Mouse (Mus musculus): Measurements from ENCODE around the gene Srd5a2.
"Not testable (repeated sequence)": the region's sequence is repeated elsewhere in the genome, so short reads cannot be mapped to it uniquely, and the experiment has no call there.

The Srd5a2 gene

DNA sequence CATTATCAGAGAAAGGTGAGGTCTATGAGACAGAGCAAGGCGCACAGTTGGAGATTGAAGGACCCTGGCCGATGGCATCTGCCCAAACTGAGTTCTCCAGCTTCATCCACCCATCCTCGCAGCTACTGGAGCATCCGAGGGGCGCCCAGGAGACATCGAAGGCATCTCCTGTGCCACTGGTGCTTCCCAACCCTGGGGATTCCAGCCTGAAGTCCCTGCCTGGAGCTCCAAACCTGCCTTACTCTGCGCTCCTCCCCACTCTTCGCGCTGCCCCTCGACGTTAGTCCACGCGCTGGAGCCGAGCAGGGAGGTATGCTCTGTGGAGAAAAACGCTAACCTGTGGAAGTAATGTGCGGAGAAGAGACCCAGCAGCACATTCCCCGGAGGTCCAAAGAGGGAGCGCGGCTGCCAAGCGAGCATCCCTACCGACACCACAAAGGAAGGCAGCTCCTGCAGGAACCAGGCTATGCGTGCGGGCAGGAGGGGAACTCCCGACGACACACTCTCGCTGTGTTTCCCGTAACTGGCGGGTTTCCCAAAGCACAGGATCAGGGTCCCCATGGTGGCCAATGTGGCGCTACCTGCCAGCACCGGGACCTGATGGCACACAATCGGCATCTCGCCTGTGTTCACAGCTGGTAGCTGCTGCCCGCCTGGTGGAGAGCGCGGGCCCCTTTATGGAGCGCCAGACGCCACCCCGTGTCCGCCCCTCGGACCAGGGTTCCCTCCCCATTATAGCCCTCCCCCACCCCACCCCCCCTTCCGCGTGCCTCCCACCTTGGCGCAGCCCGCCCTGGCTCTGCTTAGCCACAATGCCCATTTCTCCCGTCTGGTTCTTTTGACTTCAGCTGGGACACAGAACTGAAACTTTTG, at the start of gene Srd5a2:
Gene Srd5a2, minus strand, starts transcription at position 707 of the 873 bp plus-strand sequence.
- no peak for DNase-seq (ENCODE audit: low spot score in 2 of 2)

DNA sequence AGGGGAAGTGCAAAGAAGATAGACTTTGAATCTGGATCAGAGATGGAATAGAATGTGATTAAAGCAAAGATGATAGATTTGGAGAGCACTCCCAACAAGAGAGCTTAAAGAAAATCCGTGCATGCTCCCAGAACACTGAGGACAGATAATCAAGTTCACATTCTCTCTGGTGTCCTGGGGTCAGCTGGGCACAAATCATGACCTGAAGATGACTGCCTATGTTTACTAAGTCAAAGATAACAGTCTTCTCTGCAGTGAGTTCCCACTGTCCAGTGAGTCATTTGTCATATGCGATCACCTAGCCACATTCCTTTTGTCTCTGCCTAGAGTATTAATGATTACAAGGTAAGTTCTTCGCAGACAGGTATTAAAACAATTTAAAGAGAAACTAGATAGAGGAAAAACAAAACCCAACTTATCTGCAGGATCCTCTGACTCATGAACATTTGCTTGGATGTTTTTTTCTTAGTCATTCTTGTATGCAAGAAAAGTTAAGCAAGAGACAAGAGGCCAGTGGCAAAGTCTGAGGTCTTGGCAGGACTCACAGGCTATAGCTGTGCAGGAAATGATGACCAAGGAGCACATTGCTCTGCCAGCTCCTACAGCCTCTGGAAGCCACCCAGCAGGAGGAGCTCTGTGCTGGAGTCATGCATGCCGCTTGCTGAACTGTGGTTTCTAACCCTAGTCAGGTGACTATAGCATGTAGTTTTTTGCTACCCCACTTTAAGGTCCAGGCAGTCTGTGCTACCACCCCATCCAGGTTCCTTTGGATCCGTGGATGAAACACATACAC, 41.4 kb upstream of the Srd5a2 start:
- DNase-seq (ENCODE audit: low spot score in 2 of 2) = no peak

DNA sequence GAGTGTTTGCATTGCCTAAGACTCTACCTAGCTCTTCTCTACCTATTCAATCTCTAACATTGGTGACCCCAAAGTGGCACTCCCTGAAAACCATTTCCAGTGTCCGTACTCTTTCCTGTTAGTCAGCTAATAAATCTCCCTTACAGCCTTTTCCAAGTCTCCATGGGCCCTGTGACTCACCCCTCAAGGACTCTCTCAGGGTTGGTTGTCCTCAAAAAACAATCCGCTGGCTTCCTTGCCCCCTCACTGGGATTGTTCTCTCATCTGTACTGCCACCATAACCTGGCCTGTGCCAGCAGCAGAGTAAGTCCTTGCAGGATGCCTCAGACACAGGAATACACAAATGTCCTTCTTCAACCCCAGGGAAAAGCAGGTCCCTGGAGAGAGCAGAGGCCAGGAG, 40.3 kb upstream of the Srd5a2 start:
- no peak for DNase-seq (ENCODE audit: low spot score in 2 of 2)

DNA sequence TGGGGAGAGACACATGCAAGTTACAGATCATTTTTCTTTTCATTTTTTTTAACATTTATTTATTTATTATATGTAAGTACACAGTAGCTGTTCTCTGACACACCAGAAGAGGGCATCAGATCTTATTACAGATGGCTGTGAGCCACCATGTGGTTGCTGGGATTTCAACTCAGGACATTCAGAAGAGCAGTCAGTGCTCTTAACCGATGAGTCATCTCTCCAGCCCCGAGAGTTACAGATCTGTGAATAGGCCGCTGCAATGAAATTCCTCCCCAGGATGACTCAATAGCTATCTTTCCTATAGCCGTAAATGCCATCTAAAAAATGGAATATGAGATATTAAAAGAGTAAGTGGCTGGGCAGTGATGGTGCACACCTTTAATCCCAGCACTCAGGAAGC, 35.7 kb upstream of the Srd5a2 start:
- no peak for DNase-seq (ENCODE audit: low spot score in 2 of 2)

DNA sequence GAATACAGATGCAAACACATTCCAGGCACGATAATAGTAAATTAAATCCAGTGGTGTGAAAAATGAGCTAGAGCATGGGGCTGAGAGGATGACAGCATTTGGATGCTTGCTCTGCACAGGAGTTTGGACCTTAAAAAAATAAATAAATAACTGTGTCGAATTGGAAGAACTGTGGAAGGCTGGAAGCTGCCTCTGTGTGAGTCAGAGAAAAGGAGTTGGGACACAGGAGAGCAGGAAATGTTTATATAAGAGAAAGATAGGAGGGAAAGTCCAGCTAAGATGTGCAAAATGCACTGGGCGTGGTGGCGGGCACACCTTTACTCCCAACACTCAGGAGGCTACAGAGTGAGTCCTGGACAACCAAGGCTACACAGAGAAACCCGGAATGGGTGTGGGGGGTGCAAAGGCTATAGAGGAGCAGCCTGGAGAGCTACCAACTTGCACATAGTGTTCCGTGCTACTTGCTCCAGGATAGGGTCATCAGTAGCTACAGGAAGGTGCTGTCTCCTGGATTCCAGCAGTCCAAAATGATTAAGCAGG, 32.4 kb upstream of the Srd5a2 start:
- no peak for DNase-seq (ENCODE audit: low spot score in 2 of 2)

DNA sequence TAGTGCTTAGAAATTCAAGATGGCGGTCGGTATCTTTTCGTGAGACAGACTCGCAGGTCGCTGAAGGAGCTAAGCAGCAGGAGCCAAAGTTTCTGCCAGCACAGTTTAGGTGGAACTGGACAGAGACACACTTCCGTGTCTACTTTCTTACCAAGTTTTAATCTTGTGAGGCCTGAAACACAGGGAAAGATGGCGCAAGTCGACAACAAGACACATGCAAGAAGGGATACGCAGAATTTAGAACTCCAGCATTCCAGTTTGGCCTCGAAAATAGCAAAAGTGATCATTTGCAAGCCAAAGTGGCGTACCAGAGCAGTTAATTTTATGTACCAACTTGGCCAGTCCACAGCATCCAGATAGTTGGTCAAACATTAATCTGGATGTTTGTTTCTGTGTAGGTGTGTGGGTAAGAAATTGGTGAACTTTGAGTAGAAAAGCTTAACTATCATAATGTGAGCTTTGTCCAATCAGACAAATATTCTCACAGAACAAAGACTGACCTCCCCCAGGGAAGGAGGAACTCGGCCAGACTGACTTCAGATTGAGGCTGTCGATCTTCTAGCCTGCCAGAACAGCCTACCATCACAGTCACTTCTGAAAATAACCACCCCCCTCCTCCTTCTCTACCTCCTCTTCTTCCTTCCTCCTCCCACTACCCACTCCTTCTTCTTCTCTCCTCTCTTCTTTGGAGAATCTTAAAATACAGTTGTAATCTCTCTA, 31.2 kb upstream of the Srd5a2 start:
- DNase-seq (ENCODE audit: low spot score in 2 of 2) = no peak

DNA sequence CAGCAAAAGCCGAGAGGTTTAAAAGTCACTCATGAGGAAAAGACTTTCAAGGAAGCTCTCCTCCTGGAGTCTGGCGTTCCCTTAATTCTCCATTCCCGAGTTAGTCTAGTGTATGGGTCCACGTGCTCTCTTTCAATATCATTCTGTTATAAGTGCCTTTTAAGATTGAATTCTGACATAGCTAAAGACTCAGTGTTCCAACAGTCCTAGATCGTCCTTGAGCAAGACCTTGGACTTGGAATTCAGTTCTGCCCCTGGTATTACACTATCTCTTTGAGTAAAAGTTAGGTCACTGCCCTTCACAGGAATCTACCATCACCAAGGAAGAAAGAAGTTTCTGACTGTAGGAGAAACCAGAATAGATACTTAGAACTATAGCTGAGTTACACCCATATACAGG, 25.4 kb upstream of the Srd5a2 start:
- not testable (repeated sequence) for DNase-seq (ENCODE audit: low spot score in 2 of 2)

DNA sequence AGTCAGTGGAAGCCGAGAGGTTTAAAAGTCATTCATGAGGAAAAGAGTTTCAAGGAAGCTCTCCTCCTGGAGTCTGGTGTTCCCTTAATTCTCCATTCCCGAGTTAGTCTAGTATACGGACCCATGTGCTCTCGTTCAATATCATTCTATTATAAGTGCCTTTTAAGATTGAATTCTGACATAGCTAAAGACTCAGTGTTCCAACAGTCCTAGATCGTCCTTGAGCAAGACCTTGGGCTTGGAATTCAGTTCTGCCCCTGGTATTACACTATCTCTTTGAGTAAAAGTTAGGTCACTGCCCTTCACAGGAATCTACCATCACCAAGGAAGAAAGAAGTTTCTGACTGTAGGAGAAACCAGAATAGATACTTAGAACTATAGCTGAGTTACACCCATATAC, 15.0 kb upstream of the Srd5a2 start:
- DNase-seq (ENCODE audit: low spot score in 2 of 2) = not testable (repeated sequence)

DNA sequence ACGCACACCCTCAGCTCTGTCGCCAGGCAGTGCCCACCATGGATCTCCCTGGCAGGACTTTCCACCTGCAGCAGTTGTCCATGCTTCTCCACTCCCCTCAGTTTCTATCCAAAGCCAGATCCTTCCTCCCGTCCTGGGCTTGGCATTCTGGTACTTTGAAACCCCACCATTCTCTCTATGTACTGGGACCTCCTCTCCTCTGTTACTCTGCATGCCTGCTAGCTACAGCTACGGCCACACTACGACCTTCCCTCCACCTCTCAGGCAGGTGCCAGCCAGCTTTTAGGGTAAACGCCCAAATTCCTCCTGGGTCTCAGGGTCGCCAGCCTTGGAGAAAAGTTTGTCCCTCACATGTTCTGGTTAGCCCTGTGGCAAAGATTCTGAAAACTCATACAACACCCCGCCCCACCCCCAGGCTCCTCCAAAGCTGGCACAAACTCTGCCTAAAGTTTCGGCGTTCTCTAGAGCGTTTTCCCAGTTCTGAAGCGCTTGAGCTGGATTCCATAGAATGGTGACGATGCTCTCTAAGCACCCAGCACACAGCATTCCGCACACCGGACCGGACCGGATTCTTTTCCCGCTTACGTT, 607 bp upstream of the Srd5a2 start:
- DNase-seq (ENCODE audit: low spot score in 2 of 2) = no peak

DNA sequence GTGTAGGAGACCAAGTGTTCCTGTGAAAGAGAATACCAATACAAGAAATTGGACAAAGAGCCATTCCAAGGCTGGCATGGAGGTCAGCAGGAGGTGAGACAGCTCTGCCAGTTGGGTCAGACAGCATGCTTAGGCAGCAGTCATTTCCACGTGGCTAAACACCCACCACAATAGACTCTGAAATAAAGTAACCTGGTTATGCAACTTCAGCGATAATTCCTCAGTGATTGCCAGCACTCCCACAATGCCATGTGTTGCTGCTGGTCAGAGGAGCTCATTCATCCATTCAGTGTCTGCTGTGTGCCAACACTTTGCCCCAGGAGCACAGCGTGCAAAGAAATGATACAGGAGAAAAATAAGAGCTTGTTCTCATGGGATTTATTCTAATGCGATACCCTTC, 4.0 kb downstream of the Srd5a2 start:
- no peak for DNase-seq (ENCODE audit: low spot score in 2 of 2)

DNA sequence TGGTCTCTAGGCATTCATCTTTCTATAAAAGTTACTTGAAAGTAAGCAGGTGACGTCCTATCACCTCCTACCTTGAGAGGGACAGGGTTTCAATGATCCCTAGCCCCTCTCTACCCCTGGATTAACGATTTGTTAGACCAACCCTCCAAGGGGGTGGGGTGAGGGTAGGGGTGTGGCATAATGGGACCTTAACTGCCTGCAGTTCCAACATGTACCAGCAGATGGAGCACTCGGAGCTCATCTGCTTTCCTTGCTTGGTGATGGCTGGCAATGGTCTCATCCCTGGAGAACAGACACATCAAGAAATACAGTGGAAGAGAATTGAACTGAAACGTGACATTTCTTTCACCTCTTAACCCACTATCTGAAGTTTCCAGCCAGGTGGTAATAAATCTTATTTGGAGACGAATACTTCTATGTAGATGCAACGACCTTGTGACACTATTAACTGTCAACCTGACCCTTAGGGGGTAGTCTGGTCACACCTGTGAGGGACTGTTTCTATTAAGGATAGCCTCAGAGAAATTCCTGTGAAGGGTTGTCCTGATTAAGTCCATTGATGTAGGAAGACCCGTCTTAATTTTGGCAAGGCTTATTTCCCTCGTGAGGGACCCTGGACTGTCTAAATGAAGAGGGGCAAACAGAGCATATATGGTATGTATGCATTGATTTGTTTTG, 27.1 kb downstream of the Srd5a2 start:
- peak; percentile 38 to 60 for DNase-seq (ENCODE audit: low spot score in 2 of 2)

DNA sequence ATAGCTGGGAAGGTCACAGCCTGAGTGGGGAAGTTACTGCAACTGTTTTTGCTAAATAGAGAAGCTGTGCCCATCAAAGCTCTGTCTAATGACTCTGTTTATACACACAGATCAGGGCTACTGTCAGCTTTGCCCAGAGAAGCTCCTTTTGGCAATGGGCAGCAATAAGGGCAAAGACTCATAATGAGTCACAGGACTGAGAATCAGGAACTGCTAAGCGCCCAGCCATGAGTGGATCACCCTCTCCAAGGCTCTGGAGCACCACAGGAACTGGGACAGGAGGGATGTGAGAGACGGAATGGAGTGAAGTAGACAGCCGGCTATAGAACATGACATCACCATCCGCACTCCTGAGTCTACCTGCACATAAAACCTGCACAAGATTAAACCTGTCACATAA, 29.4 kb downstream of the Srd5a2 start:
- DNase-seq (ENCODE audit: low spot score in 2 of 2) = no peak

DNA sequence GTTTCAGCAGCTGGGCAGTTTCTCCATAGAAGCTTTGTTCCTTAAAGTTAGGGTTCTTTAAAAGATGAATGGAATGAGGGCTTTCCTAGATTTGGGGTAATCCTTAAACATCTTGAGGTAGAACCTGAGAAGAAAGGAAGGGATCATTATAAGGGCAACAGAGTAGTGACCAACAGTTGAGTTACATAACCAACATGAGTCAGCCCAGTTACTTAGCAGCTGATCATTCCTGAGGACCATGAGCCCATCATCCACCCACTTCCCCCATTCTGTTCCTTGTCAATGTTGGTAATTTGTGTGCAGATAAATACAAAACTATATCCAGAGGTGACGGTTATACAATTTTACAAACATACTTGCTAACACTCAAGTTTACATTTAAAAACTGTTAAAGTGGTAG, 30.1 kb downstream of the Srd5a2 start:
- DNase-seq (ENCODE audit: low spot score in 2 of 2) = no peak

DNA sequence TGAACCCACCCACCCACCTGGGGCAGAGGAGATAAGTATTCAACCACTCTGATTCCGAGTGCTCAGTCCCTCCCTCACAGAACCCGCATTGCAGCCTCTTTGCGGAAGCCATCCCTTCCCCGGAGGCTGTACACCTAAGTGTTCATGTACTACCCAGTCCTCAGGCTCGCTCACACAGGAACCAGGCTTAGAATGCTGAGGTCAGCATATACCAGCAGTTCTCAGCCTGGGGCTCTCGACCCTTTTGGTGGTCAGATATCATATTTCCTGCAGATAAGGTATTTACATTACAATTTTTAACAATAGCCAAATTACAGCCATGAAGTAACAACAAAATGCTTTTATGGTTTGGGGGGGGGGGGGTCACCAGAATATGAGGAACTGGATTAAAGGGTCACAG, 32.6 kb downstream of the Srd5a2 start:
- DNase-seq (ENCODE audit: low spot score in 2 of 2) = no peak

DNA sequence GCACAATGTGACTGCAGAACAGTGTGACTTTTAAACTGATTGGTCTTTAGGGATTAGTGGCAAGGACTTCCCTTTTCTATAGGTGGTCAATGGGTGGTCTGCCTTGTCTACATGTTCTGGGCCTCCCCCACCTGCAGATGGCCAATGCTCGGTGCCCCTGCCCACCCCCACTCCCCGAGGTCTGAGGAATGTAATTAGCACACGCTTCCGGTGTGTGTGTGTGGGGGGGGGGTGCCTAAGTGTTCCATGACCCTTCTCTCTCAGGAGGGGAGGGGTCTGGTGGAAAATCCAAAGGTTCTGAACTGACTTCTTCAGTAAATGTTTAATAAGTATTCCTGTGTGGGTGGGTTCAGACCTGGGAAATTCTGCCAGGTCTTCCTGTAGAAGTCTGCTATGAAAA, 39.0 kb downstream of the Srd5a2 start:
- no peak for DNase-seq (ENCODE audit: low spot score in 2 of 2)

DNA sequence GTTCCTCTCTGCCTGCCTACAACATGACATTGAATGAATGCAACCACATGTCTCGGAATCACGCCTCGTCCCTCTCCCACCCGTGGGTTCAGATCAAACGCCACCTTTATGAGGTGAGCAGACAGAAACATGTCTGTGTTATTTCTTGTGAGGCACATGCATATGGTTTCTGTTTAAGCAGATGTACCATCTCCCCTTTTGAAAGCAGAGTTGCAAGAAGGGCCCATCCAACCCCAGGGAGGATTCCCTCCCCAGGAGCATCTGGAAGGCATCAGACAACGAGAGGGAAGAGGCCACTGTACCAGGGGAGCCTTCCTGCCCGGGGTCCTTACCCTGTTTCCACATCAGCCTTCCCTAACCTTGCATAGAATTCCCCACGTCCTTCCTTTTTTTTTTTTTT, 40.7 kb downstream of the Srd5a2 start:
- no peak for DNase-seq (ENCODE audit: low spot score in 2 of 2)

DNA sequence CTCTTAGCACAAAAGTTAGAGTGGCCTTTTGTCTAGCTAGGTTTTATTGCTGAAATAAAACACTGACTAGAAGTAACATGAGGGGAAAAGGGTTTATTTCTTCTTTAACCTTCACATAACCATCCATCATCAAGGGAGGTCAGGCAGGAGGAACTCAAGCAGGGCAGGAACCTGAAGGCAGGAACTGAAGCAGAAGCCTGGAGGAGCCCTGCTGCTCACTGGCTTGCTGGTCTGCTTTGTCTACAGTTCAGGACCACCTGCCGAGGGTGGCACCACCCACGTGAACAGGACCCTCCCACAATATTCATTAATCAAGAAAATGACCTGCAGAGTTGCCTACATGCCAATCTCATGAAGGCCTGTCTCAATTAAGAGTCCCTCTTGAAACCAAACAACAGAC, 45.3 kb downstream of the Srd5a2 start:
- DNase-seq (ENCODE audit: low spot score in 2 of 2) = no peak

DNA sequence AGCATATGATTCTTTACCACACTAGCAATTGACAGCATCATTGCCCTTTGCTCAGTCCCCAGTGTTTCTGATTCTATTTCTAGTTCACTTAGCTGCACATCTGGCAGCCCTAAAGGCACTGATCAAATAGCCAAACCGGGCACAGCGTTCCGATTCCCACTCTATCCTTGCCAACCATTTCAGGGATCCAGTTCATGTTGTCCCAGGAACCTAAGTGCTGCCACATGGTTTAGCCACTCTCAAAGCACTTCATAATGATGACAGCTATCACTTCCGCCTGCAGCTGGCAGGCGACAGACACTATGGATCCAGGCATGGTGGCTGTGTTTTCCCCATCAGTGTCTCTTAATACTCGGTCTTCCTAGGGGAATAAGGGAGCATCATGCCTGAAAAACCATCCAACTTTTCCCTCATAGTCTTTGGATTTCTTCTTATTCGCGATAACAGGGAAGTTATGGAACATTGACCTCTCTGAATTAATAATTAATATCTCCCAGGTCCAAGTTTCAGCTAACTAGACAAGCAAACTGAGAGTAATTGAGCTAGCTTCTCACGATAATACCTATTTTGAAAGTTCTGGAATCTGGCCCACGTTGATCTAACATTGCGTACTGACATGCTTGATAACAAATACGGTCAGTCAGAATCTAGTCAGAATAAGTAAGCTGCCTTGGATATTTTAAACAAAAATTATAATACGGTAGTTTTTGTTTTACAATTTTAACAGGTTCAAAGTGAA, 51.6 kb downstream of the Srd5a2 start:
- DNase-seq (ENCODE audit: low spot score in 2 of 2) = no peak

DNA sequence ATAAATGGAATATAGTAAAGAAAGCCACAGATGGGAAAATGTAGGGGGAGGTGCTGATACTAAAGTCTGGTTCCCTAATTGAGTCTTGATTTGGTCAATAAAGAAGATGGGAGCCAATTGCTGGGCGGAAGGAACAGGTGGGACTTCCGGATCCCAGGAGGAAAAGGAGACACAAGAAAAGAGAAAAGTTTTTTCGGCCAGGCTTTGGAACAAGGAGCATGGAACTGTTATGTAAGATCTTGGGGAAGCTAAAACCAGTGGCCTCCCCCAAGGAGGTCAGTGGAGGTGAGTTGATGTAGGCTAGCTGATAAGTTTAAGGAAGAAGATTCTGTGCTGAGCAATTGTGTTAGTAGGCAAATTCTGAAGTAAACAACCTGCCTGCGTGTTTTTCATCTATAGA, 56.5 kb downstream of the Srd5a2 start:
- DNase-seq (ENCODE audit: low spot score in 2 of 2) = no peak

DNA sequence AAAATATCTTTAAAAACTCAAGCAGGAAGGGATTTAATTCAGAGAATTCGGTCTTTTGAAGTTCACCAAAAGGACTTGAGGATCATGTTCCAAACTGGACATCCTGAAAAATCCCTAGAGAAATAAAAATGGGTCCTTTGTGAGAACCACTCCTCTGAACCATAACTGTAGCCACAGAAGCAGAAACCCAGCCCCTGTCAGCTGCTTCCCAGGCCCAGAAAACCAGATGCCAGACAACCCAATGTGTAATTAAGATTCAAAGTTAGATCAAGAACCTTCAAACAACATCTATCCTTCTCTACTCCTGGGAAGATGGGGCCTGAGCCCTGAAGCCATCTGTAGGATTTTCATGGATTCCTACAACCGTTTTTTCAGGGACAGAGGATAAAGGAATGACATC, 61.1 kb downstream of the Srd5a2 start:
- DNase-seq (ENCODE audit: low spot score in 2 of 2) = no peak
